Mouse (Mus musculus): Measurements from ENCODE around the gene Gpr152.

Gene Gpr152

GRCm38 (mm10) chr19:4131075-4131474 lies 8.5 kb upstream of the Gpr152 start:
- DNase-seq: no peak

- no peak for DNase-seq
Observed at GRCm38 (mm10) chr19:4131768-4132167, 7.8 kb upstream of the Gpr152 start.

- DNase-seq: no peak
Observed at GRCm38 (mm10) chr19:4134354-4134753, 5.2 kb upstream of the Gpr152 start.

- DNase-seq: peak in 1 of 2 experiments; percentile 26
Observed at GRCm38 (mm10) chr19:4135229-4135962, 4.2 kb upstream of the Gpr152 start.

GRCm38 (mm10) chr19:4135963-4136345 lies 3.6 kb upstream of the Gpr152 start:
- DNase-seq: peak; percentile 56 to 58

GRCm38 (mm10) chr19:4136463-4136862 lies 3.1 kb upstream of the Gpr152 start:
- DNase-seq: no peak

- peak; percentile 47 to 53 for DNase-seq
Observed at GRCm38 (mm10) chr19:4137913-4138312, 1.7 kb upstream of the Gpr152 start.

GRCm38 (mm10) chr19:4140147-4140546 lies 560 bp downstream of the Gpr152 start:
- DNase-seq: no peak

- DNase-seq: no peak
Observed at GRCm38 (mm10) chr19:4142416-4143173, 3.0 kb downstream of the Gpr152 start.

GRCm38 (mm10) chr19:4143759-4144268 lies 4.2 kb downstream of the Gpr152 start, which contains the start of gene Cabp4:
Gene Cabp4 (minus strand): TSS chr19:4144033.
- peak; percentile 35 to 37 for DNase-seq

GRCm38 (mm10) chr19:4144550-4145498 lies 5.2 kb downstream of the Gpr152 start:
- DNase-seq: peak; percentile 66 to 70

- DNase-seq: no peak
Observed at GRCm38 (mm10) chr19:4145936-4146335, 6.3 kb downstream of the Gpr152 start.

- DNase-seq: no peak
Observed at GRCm38 (mm10) chr19:4146366-4147021, 6.9 kb downstream of the Gpr152 start.

- DNase-seq: no peak
Observed at GRCm38 (mm10) chr19:4147022-4147405, 7.4 kb downstream of the Gpr152 start.

GRCm38 (mm10) chr19:4147782-4148490 lies 8.3 kb downstream of the Gpr152 start:
- DNase-seq: no peak

- DNase-seq: peak; percentile 92 to 93
Observed at GRCm38 (mm10) chr19:4148491-4148806, 8.9 kb downstream of the Gpr152 start, which contains the start of gene Coro1b. Gene Coro1b (plus strand): TSS chr19:4148619.

- peak; percentile 38 to 39 for DNase-seq
Observed at GRCm38 (mm10) chr19:4148819-4149218, 9.2 kb downstream of the Gpr152 start.

GRCm38 (mm10) chr19:4149283-4149682 lies 9.7 kb downstream of the Gpr152 start:
- no peak for DNase-seq

- DNase-seq: no peak
Observed at GRCm38 (mm10) chr19:4149764-4150461, 10.3 kb downstream of the Gpr152 start.

- DNase-seq: no peak
Observed at GRCm38 (mm10) chr19:4150567-4151487, 11.2 kb downstream of the Gpr152 start.

All from B cell, adult 2 months (primary cell).